Mouse (Mus musculus) MEL (cell line): Measurements from ENCODE around the gene Snta1.

Experiments
- CTCF ChIP-seq, 3 experiments: IDR thresholded peaks in 2 of 3; conservative IDR thresholded peaks in 1 of 3; 2 replicates each; pipeline ENCODE4 v1.5.1; 2011 to 2012; ENCODE audit warnings: low read length in 3 of 3, low read depth in 2 of 3, mild to moderate bottlenecking in 2 of 3, improper control_type of control experiment in 1 of 3, inconsistent platforms in 1 of 3, mixed read lengths in 1 of 3, moderate library complexity in 1 of 3; ENCODE audit not compliant: control insufficient read depth in 1 of 3, insufficient read depth in 1 of 3, poor library complexity in 1 of 3, severe bottlenecking in 1 of 3
- EP300 ChIP-seq, 2 experiments: IDR thresholded peaks; 2 replicates each; pipeline ENCODE4 v1.6.1; 2011; ENCODE audit warnings: improper control_type of control experiment in 2 of 2, low read length in 2 of 2, low read depth in 1 of 2, mild to moderate bottlenecking in 1 of 2

DNA sequence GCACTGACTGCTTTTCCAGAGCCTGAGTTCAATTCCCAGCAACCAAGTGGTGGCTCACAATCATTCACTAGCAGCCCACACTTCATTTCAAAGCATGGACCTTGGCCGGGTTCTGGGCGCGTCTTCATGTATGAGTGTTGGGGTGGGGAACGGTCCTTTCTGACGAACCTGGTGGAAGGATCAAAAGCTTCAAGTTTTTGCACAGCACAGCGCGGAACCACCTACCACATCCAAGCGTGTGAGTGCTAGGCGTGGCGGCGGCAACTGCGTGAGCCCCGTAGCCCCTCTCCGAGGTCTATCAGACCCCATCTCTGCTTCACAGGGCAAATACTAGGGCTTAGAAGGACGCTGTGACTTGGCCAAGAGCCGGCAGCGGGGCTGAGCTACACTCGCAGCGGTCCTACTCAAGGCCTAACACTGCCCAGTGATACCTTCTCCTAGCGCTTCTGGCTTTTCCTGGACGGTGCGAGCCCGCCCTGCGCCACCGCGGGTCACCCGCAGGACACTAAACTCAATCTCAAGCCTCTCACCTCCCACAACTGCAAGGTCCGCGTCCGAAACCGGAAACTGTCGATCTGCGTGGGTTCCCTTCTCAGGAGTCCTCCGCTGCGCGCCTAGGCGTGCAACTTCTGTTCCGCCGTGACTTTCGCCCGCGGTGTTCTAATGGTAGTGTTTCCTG lies 35.6 kb downstream of the Snta1 start:
- TF ChIP-seq CTCF (IDR thresholded peaks at IDR 0.05 in 2 of 3, conservative IDR thresholded peaks at IDR 0.05 in 1 of 3; ENCODE audit: control insufficient read depth in 1 of 3, insufficient read depth in 1 of 3, low read depth in 2 of 3, low read length in 3 of 3, poor library complexity in 1 of 3, severe bottlenecking in 1 of 3) (no peak; a peak in 1 of 6 replicates), EP300 (IDR thresholded peaks at IDR 0.05; ENCODE audit: low read depth in 1 of 2, low read length in 2 of 2) (no peak)
